Mouse (Mus musculus): ENCODE measurements around the gene A930033H14Rik.

Gene A930033H14Rik

GRCm38 (mm10) chr10:69240530-69240929, 27.6 kb upstream of the A930033H14Rik start:
- in situ Hi-C loops (cut with MboI; ENCODE audit: unreplicated experiment in 2 of 2) = loop anchor here in 1 of 2 experiments (25.0 kb wide), 1 partner anchor 297 kb away; no protein-coding TSS in a partner anchor

GRCm38 (mm10) chr10:69238311-69238710, 25.4 kb upstream of the A930033H14Rik start:
- in situ Hi-C loops (cut with MboI; ENCODE audit: unreplicated experiment in 2 of 2) = loop anchor here in 1 of 2 experiments (25.0 kb wide), 1 partner anchor 299 kb away; no protein-coding TSS in a partner anchor

GRCm38 (mm10) chr10:69237781-69238180, 24.9 kb upstream of the A930033H14Rik start:
- in situ Hi-C loops (cut with MboI; ENCODE audit: unreplicated experiment in 2 of 2) = loop anchor here in 1 of 2 experiments (25.0 kb wide), 1 partner anchor 300 kb away; no protein-coding TSS in a partner anchor

- in situ Hi-C loops (cut with MboI; ENCODE audit: unreplicated experiment in 2 of 2) = loop anchor here in 1 of 2 experiments (25.0 kb wide), 1 partner anchor 300 kb away; no protein-coding TSS in a partner anchor
Measured at GRCm38 (mm10) chr10:69237185-69237584, 24.3 kb upstream of the A930033H14Rik start.

- in situ Hi-C loops (cut with MboI; ENCODE audit: unreplicated experiment in 2 of 2) = loop anchor here in 1 of 2 experiments (25.0 kb wide), 1 partner anchor 311 kb away; no protein-coding TSS in a partner anchor
Measured at GRCm38 (mm10) chr10:69225951-69226350, 13.1 kb upstream of the A930033H14Rik start.

- in situ Hi-C loops (cut with MboI; ENCODE audit: unreplicated experiment in 2 of 2) = loop anchor here in 1 of 2 experiments (25.0 kb wide), 1 partner anchor 312 kb away; no protein-coding TSS in a partner anchor
Measured at GRCm38 (mm10) chr10:69225471-69225870, 12.6 kb upstream of the A930033H14Rik start.

GRCm38 (mm10) chr10:69224276-69224675, 11.4 kb upstream of the A930033H14Rik start:
- in situ Hi-C loops (cut with MboI; ENCODE audit: unreplicated experiment in 2 of 2) = loop anchor here in 1 of 2 experiments (25.0 kb wide), 2 partner anchors 963 to 1687 kb away; partner anchors contain the start of genes Ado and Egr2

- in situ Hi-C loops (cut with MboI; ENCODE audit: unreplicated experiment in 2 of 2) = loop anchor here in 1 of 2 experiments (25.0 kb wide), 2 partner anchors 964 to 1686 kb away; partner anchors contain the start of genes Ado and Egr2
Measured at GRCm38 (mm10) chr10:69223232-69223631, 10.3 kb upstream of the A930033H14Rik start.

GRCm38 (mm10) chr10:69221955-69222354, 9.1 kb upstream of the A930033H14Rik start:
- in situ Hi-C loops (cut with MboI; ENCODE audit: unreplicated experiment in 2 of 2) = loop anchor here in 1 of 2 experiments (25.0 kb wide), 2 partner anchors 965 to 1685 kb away; partner anchors contain the start of genes Ado and Egr2

- in situ Hi-C loops (cut with MboI; ENCODE audit: unreplicated experiment in 2 of 2) = loop anchor here in 1 of 2 experiments (25.0 kb wide), 2 partner anchors 966 to 1684 kb away; partner anchors contain the start of genes Ado and Egr2
Measured at GRCm38 (mm10) chr10:69221148-69221547, 8.2 kb upstream of the A930033H14Rik start.

- in situ Hi-C loops (cut with MboI; ENCODE audit: unreplicated experiment in 2 of 2) = loop anchor here in 1 of 2 experiments (25.0 kb wide), 2 partner anchors 967 to 1683 kb away; partner anchors contain the start of genes Ado and Egr2
Measured at GRCm38 (mm10) chr10:69220296-69220695, 7.4 kb upstream of the A930033H14Rik start.

- in situ Hi-C loops (cut with MboI; ENCODE audit: unreplicated experiment in 2 of 2) = loop anchor here (10.0 to 25.0 kb wide), 3 partner anchors 46 to 1682 kb away; partner anchors contain the start of genes Ado (in 1 of the 2) and Egr2 (in 1 of the 2)
Measured at GRCm38 (mm10) chr10:69219289-69219626, 6.4 kb upstream of the A930033H14Rik start.

- in situ Hi-C loops (cut with MboI; ENCODE audit: unreplicated experiment in 2 of 2) = loop anchor here (10.0 to 25.0 kb wide), 3 partner anchors 46 to 1681 kb away; partner anchors contain the start of genes Ado (in 1 of the 2) and Egr2 (in 1 of the 2)
Measured at GRCm38 (mm10) chr10:69218458-69219288, 5.8 kb upstream of the A930033H14Rik start.

- in situ Hi-C loops (cut with MboI; ENCODE audit: unreplicated experiment in 2 of 2) = loop anchor here (10.0 to 25.0 kb wide), 3 partner anchors 48 to 1680 kb away; partner anchors contain the start of genes Ado (in 1 of the 2) and Egr2 (in 1 of the 2)
Measured at GRCm38 (mm10) chr10:69217127-69217690, 4.3 kb upstream of the A930033H14Rik start.

GRCm38 (mm10) chr10:69213986-69214385, 1.1 kb upstream of the A930033H14Rik start:
- in situ Hi-C loops (cut with MboI; ENCODE audit: unreplicated experiment in 2 of 2) = loop anchor here (5.0 to 25.0 kb wide), 4 partner anchors 43 to 1677 kb away; partner anchors contain the start of genes Ado (in 1 of the 2) and Egr2 (in 1 of the 2)

GRCm38 (mm10) chr10:69213451-69213877, 566 bp upstream of the A930033H14Rik start:
- in situ Hi-C loops (cut with MboI; ENCODE audit: unreplicated experiment in 2 of 2) = loop anchor here (5.0 to 25.0 kb wide), 4 partner anchors 44 to 1676 kb away; partner anchors contain the start of genes Ado (in 1 of the 2) and Egr2 (in 1 of the 2)

GRCm38 (mm10) chr10:69211976-69212375, 922 bp downstream of the A930033H14Rik start:
- in situ Hi-C loops (cut with MboI; ENCODE audit: unreplicated experiment in 2 of 2) = loop anchor here (5.0 to 25.0 kb wide), 4 partner anchors 45 to 1675 kb away; partner anchors contain the start of genes Ado (in 1 of the 2) and Egr2 (in 1 of the 2)

- in situ Hi-C loops (cut with MboI; ENCODE audit: unreplicated experiment in 2 of 2) = loop anchor here (5.0 to 25.0 kb wide), 4 partner anchors 46 to 1674 kb away; partner anchors contain the start of genes Ado (in 1 of the 2) and Egr2 (in 1 of the 2)
Measured at GRCm38 (mm10) chr10:69211560-69211959, 1.3 kb downstream of the A930033H14Rik start.

- in situ Hi-C loops (cut with MboI; ENCODE audit: unreplicated experiment in 2 of 2) = loop anchor here (5.0 to 25.0 kb wide), 4 partner anchors 47 to 1673 kb away; partner anchors contain the start of genes Ado (in 1 of the 2) and Egr2 (in 1 of the 2)
Measured at GRCm38 (mm10) chr10:69210659-69211058, 2.2 kb downstream of the A930033H14Rik start.
